Mouse (Mus musculus) C3H10T1/2 (cell line): ENCODE data around the gene Rps6ka6. TPM values are rescaled to one million over a fixed set of nuclear protein-coding genes. Genes with fewer than 3 reads are reported as not detected.

Experiments
- polyA plus RNA-seq, 2 experiments: library from polyadenylated mRNA; unstranded; fragments of >200 nt; fragmentation: generic; extraction: Trizol; gene quantifications; one replicate each; pipeline ENCODE4 v1.2.1; 2012; ENCODE audit warnings: missing spikeins in 2 of 2

Rps6ka6 gene
- under 1 TPM in 1 of 2 experiments, not detected in 1; 0.05 TPM for polyA plus RNA-seq

DNA sequence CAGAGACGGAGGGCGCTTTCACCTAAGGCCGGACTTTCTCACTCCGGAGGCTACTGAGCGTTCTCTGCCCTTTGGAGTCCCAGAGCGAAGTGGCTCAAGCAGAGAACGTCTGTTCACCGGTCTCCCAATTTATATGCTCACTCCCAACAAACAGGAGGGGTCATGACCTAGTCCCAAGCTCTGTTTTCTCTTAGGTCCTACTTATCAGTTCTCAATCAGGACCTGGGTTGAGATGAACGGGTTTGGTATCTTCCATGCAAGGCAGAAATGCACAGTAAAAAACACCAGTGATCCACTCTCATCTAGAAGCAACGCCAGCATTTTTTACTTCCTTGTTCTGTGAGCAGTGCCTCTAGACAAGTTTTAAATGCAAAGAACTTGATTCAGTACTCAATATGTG lies at the start of gene Rps6ka6:
TSS of gene Rps6ka6 (minus strand) at position 101 of the 400 bp plus-strand sequence.

Other genes with a start within 250 kb of the Rps6ka6 start
- gene Hdx, start 159.1 kb upstream of the Rps6ka6 start, polyA plus RNA-seq = under 1 TPM; 0.01 to 0.09 TPM